Mouse (Mus musculus): Measurements from ENCODE around the gene Serpinf2.
"Not testable (repeated sequence)": the region's sequence is repeated elsewhere in the genome, so short reads cannot be mapped to it uniquely, and the experiment has no call there.

Gene Serpinf2

DNA sequence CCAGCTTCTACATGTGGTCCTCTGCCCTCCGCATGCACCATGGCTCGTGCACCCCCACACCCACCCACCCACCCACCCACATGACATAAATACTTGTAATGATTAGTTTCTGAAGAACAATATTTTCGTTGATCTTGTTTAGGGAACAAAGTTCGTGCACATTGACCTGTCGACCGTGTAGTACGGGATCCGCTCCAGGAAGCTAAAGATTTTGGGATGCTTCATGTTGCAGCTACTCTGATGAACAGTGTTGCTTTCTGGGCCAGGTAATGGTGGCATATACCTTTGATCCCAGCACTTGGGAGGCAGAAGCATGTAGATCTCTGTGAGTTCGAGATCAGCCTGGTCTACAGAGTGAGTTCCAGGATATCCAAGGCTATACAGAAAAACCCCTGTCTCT is 15.4 kb downstream of the Serpinf2 start:
- DNase-seq = no peak

- no peak for DNase-seq
Observed at GRCm38 (mm10) chr11:75423091-75423490, 16.3 kb downstream of the Serpinf2 start.

GRCm38 (mm10) chr11:75422013-75422792 is 17.2 kb downstream of the Serpinf2 start, which contains the start of gene Serpinf1:
Gene Serpinf1 (minus strand): TSS chr11:75422701.
- no peak for DNase-seq

DNA sequence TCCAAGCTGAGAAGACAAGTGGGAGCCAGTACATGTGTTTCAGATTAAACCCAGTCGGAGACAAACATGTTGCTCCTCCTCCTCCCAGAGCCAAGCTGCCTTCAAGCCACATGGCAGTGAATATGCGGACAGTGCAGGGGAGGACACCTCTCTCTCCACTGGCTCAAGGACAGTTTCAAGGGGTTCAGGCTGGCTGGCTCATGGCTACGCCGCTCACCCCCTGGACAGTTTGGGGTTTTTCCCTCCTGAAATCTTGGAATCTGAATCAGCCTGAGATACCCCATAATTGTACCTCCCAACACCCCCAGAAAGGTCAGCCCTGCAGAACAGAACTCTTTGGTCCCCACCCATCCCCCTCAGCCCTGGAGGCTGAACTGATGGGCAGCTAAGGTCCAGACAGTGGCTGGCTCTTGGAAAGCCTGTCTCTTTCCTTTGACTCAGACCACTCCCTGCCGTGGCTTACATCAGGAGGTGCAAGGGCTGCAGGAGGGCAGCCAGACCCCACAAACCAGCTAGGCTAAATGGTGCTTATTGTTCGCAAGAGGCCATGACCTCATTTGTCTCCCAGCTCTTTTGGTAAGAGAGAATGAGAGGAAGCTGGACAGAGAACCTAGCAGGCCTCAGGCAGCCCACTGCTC is 17.9 kb downstream of the Serpinf2 start:
- no peak for DNase-seq

GRCm38 (mm10) chr11:75420810-75421374 is 18.5 kb downstream of the Serpinf2 start:
- DNase-seq = no peak

DNA sequence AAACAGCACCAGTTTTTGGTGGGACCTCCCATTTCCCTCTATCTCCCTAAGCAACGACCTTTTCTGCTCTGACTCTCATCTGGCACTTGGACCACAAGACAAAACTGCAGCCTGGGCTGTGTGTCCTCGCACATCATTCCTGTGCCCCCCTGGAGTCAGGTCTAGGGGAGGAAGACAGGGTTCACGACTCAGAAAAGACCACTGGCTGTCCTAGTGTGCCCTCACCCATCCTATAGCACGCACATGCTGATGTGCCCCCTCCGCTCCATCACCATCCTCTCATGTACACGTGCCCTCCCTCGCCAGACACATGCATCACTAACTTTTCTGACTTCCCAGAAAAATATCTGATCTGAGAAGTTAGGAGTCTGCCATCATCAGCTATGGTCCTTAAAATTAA is 19.4 kb downstream of the Serpinf2 start:
- no peak for DNase-seq

GRCm38 (mm10) chr11:75415994-75416393 is 23.4 kb downstream of the Serpinf2 start:
- DNase-seq = no peak

GRCm38 (mm10) chr11:75415096-75415495 is 24.3 kb downstream of the Serpinf2 start:
- no peak for DNase-seq

GRCm38 (mm10) chr11:75410591-75410990 is 28.8 kb downstream of the Serpinf2 start:
- DNase-seq = no peak

- DNase-seq = no peak
Observed at GRCm38 (mm10) chr11:75409679-75410575, 29.5 kb downstream of the Serpinf2 start.

GRCm38 (mm10) chr11:75406865-75407264 is 32.5 kb downstream of the Serpinf2 start:
- DNase-seq = no peak

- no peak for DNase-seq
Observed at GRCm38 (mm10) chr11:75406104-75406503, 33.3 kb downstream of the Serpinf2 start.

DNA sequence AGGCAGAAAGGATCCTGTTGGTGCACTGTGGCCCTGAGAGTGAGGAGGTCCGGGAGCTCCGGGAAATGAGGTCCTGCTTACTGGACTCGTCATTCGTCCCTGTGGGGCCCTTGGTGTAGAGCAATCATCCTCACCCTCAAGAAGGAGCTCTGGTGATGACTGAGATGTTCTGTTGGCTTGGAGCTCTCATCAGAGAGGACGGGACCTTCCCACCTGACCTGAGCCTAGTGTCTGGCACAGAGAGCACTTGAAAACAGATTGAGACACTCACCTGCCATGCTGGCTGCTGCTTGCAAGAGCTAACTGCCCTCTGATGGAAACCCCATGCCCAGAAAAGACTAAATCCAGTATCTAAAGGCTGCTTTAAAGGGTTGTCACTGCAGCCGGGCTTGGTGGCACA is 34.6 kb downstream of the Serpinf2 start:
- DNase-seq = peak; percentile 49

DNA sequence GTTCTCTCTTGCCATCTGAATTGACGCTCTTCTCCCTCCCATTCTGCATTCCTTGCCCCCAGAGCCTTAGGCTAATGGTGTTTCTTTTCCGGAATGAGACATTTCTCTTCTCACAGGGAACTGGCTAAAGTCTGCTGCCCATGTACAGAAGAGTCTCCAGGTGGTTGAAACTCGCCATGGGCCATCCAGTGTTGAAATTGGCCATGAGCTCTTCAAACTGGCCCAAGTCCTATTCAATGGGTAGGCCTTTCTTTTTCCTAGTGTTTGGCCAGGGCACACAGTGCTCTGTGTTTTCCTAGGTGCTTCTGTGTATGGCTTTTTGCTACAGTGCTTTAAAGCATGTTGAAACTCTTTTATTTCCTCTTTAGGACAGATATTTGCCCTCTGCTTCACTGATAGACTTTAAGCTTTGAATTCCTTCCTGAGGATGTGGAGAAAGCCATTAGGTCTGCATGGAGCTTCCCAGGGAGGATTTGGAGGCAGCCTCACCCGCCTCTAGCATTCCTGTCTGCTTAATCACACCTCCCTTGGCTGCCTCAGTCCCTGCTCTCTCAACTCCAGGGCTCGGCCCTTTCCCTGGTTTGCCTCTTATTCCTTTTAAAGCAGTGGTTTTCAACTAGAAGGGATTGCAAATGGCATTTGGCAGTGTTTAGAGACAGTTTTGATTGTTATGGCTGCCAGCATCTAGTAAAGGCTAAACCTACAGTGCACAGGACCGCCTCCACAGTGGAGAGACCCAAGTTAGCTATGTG is 35.9 kb downstream of the Serpinf2 start:
- DNase-seq = no peak

- peak; percentile 37 for DNase-seq
Observed at GRCm38 (mm10) chr11:75402271-75402690, 37.1 kb downstream of the Serpinf2 start.

- DNase-seq = peak; percentile 59
Observed at GRCm38 (mm10) chr11:75400099-75400498, 39.3 kb downstream of the Serpinf2 start.

DNA sequence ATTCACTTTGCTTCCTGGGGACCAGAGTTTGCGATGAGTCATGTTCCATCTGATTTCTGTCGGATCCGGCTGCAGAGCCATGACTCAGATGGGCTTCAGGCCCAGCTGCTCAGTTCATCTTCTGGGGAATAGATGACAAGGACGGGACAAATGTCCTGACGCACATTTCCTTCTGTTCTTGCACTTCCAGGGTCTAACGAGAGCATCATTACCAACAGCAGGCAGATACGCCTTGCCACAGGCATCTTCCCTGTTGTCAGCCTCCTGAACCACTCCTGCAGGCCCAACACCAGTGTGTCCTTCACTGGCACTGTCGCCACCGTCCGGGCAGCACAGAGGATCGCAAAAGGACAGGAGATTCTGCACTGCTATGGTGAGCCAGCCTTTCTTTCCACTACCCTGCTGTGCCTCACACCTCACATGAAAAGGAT is 40.0 kb downstream of the Serpinf2 start:
- DNase-seq = peak; percentile 58

DNA sequence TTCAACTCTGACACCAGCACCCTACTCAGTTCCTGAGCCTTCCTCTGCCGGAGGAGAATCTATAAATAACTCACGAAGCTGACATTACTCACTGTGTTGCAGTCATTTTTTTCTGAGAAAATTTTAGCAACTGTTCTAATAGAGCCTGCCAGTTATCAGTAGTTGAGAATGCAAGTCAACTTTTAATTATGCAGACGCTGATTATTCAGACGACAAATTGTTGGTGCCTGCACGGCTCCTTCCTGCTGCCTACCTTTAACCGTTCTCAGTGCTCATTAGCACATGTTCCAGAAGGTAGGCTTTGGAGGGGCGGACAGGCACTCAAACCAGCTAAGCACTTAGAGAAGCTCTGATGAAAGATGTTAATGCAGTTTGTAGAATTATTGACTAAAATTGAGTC is 41.9 kb downstream of the Serpinf2 start:
- no peak for DNase-seq

GRCm38 (mm10) chr11:75395611-75396010 is 43.8 kb downstream of the Serpinf2 start:
- no peak for DNase-seq

DNA sequence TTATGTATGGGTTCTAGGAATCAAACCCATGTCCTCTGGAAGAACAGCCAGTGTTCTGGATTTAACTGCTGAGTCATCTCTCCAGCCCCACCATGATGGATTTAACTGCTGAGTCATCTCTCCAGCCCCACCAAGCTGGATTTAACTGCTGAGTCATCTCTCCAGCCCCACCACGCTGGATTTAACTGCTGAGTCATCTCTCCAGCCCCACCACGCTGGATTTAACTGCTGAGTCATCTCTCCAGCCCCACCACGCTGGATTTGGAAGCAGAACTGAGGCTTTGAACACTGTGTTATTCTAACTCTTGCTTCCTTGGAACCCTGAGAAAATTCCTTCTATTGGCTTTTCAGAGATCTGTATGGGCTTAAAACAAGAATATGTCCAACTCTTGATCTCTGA is 55.9 kb downstream of the Serpinf2 start:
- not testable (repeated sequence) for DNase-seq
